Comparison of ENCODE assay signal across 8 mouse cellular contexts in genomic region chr1:143777558-143778218, GRCm38 (mm10). TPM values are rescaled to one million over a fixed set of nuclear protein-coding genes. Genes with fewer than 3 reads are reported as not detected.
A peak's percentile ranks its signal among the peaks of the same experiment; 100 is the strongest.
DNase-seq lines count a peak whose midpoint lies in the region; ATAC-seq lines count a peak whose summit lies in the region.

No protein-coding gene starts in this region.

- H3K4me2 ChIP-seq in kidney, embryonic 16.5 days (replicated peaks; ENCODE audit: low read depth, low read length): peak overlapping the region; percentile 94
- peak overlapping the region; percentile 84 for H3K4me2 ChIP-seq in embryonic facial prominence, embryonic 15.5 days (replicated peaks)
- peak overlapping the region; percentile 86 for H3K4me2 ChIP-seq in intestine, embryonic 15.5 days (replicated peaks)
- H3K4me2 ChIP-seq in midbrain, embryonic 12.5 days (replicated peaks): peak overlapping the region; percentile 91

- H3K27me3 ChIP-seq in kidney, embryonic 16.5 days (ENCODE audit: insufficient read depth, low read length): no peaks in the 10 kb centered on the region
- no peaks in the 10 kb centered on the region for H3K27me3 ChIP-seq in embryonic facial prominence, embryonic 15.5 days
- H3K27me3 ChIP-seq in intestine, embryonic 15.5 days (replicated peaks): no peaks in the 10 kb centered on the region
- no peaks in the 10 kb centered on the region for H3K27me3 ChIP-seq in midbrain, embryonic 12.5 days

- no peaks in the 10 kb centered on the region for H3K36me3 ChIP-seq in kidney, embryonic 16.5 days (ENCODE audit: insufficient read depth, low read length)
- H3K36me3 ChIP-seq in embryonic facial prominence, embryonic 15.5 days: no peaks in the 10 kb centered on the region
- H3K36me3 ChIP-seq in intestine, embryonic 15.5 days: no peaks in the 10 kb centered on the region
- H3K36me3 ChIP-seq in midbrain, embryonic 12.5 days: no peaks in the 10 kb centered on the region

- under 1% methylated on average over 39 of the region's 39 CpGs for WGBS in kidney, embryonic 16.5 days
- under 1% methylated on average over 34 of the region's 39 CpGs for WGBS in embryonic facial prominence, embryonic 15.5 days
- WGBS in intestine, embryonic 15.5 days: under 1% methylated on average over 39 of the region's 39 CpGs
- under 1% methylated on average over 39 of the region's 39 CpGs for WGBS in midbrain, embryonic 12.5 days

- ATAC-seq in kidney, embryonic 16.5 days (ENCODE audit: low FRiP score, low TSS enrichment): peak; percentile 58
- peak; percentile 18 for ATAC-seq in embryonic facial prominence, embryonic 15.5 days (ENCODE audit: insufficient number of reproducible peaks, low FRiP score, low TSS enrichment, low read depth)
- peak; percentile 66 for ATAC-seq in intestine, embryonic 15.5 days
- ATAC-seq in midbrain, embryonic 12.5 days (ENCODE audit: low FRiP score, low read depth): peak; percentile 58; the same call in 1 of the 2 replicates

- H3K9ac ChIP-seq in kidney, embryonic 16.5 days (replicated peaks; ENCODE audit: low read length): peak overlapping the region; percentile 92
- peak overlapping the region; percentile 89 for H3K9ac ChIP-seq in embryonic facial prominence, embryonic 15.5 days
- peak overlapping the region; percentile 95 for H3K9ac ChIP-seq in intestine, embryonic 15.5 days
- peak overlapping the region; percentile 91 for H3K9ac ChIP-seq in midbrain, embryonic 12.5 days (replicated peaks)

- H3K9me3 ChIP-seq in kidney, embryonic 16.5 days (ENCODE audit: low read length): no peaks in the 10 kb centered on the region
- no peaks in the 10 kb centered on the region for H3K9me3 ChIP-seq in embryonic facial prominence, embryonic 15.5 days (replicated peaks)
- H3K9me3 ChIP-seq in intestine, embryonic 15.5 days: no peaks in the 10 kb centered on the region
- no peaks in the 10 kb centered on the region for H3K9me3 ChIP-seq in midbrain, embryonic 12.5 days

- peak overlapping the region; percentile 92 for H3K4me3 ChIP-seq in kidney, embryonic 16.5 days (ENCODE audit: low read length)
- H3K4me3 ChIP-seq in embryonic facial prominence, embryonic 15.5 days (replicated peaks): peak overlapping the region; percentile 92
- peak overlapping the region; percentile 84 for H3K4me3 ChIP-seq in intestine, embryonic 15.5 days (replicated peaks)
- peak overlapping the region; percentile 87 for H3K4me3 ChIP-seq in midbrain, embryonic 12.5 days

- peak overlapping the region; percentile 73 for H3K27ac ChIP-seq in kidney, embryonic 16.5 days (ENCODE audit: low read length)
- H3K27ac ChIP-seq in embryonic facial prominence, embryonic 15.5 days (replicated peaks): peak overlapping the region; percentile 71
- H3K27ac ChIP-seq in intestine, embryonic 15.5 days: peak overlapping the region; percentile 79
- H3K27ac ChIP-seq in midbrain, embryonic 12.5 days (replicated peaks): peak overlapping the region; percentile 61

- H3K4me1 ChIP-seq in kidney, embryonic 16.5 days (ENCODE audit: insufficient read depth, low read length): peaks cover 19% of the 10 kb centered on the region; the same call in 1 of the 2 replicates
- no peaks in the 10 kb centered on the region; the same call in 1 of the 2 replicates for H3K4me1 ChIP-seq in embryonic facial prominence, embryonic 15.5 days
- H3K4me1 ChIP-seq in intestine, embryonic 15.5 days (replicated peaks): no peaks in the 10 kb centered on the region
- H3K4me1 ChIP-seq in midbrain, embryonic 12.5 days: peaks cover 30% of the 10 kb centered on the region

- no peak for DNase-seq in kidney, postnatal 10 days
- DNase-seq in MEL-GATA-1-ER (ENCODE audit: extremely low read depth, low read depth): peak; percentile 62
- no peak for DNase-seq in adrenal gland, adult 2 months
- DNase-seq in right cerebral cortex, postnatal 36 days (ENCODE audit: low spot score in 2 of 2): no peak

RNA-seq across cellular contexts. Expression of gene Uchl5, which starts 0.6 kb away (rescaled TPM):
- 88.5 and 99.1 TPM in 2 replicates for polyA plus RNA-seq in kidney, embryonic 16.5 days (2015; fragmentation: Nextera tagmentation; extraction: Ambion mirVana)
- polyA plus RNA-seq in embryonic facial prominence, embryonic 15.5 days (2015; fragmentation: Nextera tagmentation; extraction: Ambion mirVana): 71.9 and 78.7 TPM in 2 replicates
- polyA plus RNA-seq in intestine, embryonic 15.5 days (2015; fragmentation: Nextera tagmentation; extraction: Ambion mirVana): 102 and 107 TPM in 2 replicates
- polyA plus RNA-seq in midbrain, embryonic 12.5 days (2016; fragmentation: Nextera tagmentation; extraction: Ambion mirVana): 78.7 and 79.9 TPM in 2 replicates
- 10 to 100 TPM; 20.5 to 23.7 TPM for total RNA-seq in adrenal gland, adult 2 months (2021)
- polyA plus RNA-seq in adrenal gland, adult 2 months (2012; rRNA removed): 1.2 and 1.9 TPM in 2 replicates

RNA-seq across cellular contexts. Expression of gene Trove2, which starts 0.8 kb away (rescaled TPM):
- 16.2 and 18.1 TPM in 2 replicates for polyA plus RNA-seq in kidney, embryonic 16.5 days (2015; fragmentation: Nextera tagmentation; extraction: Ambion mirVana)
- polyA plus RNA-seq in embryonic facial prominence, embryonic 15.5 days (2015; fragmentation: Nextera tagmentation; extraction: Ambion mirVana): 18.9 TPM in 2 replicates
- polyA plus RNA-seq in intestine, embryonic 15.5 days (2015; fragmentation: Nextera tagmentation; extraction: Ambion mirVana): 10.1 and 12.4 TPM in 2 replicates
- polyA plus RNA-seq in midbrain, embryonic 12.5 days (2016; fragmentation: Nextera tagmentation; extraction: Ambion mirVana): 52.6 and 58.0 TPM in 2 replicates
- total RNA-seq in adrenal gland, adult 2 months (2021): 10 to 100 TPM; 11.3 to 18.1 TPM
- 0.48 and 0.51 TPM in 2 replicates for polyA plus RNA-seq in adrenal gland, adult 2 months (2012; rRNA removed)

Comparison
In these comparisons a context has a peak if more than half of its experiments do, and no peak if none do; other contexts are left out.
1. RNA of gene Uchl5, which starts 0.6 kb away (polyA plus RNA-seq): 102 to 107 TPM in intestine, embryonic 15.5 days, 88.5 to 99.1 TPM in kidney, embryonic 16.5 days, 71.9 to 78.7 TPM in embryonic facial prominence, embryonic 15.5 days and 78.7 to 79.9 TPM in midbrain, embryonic 12.5 days; 1.2 to 1.9 TPM in adrenal gland, adult 2 months; every median in the first group is over 10 times any median in the second.
2. Peak in every context shown above with its lines, with median percentiles within 50 percentile points of each other: ATAC-seq, H3K27ac ChIP-seq, H3K4me2 ChIP-seq, H3K4me3 ChIP-seq and H3K9ac ChIP-seq.